8 mouse cellular contexts compared by ENCODE assay signal in genomic region chr6:72390795-72391521, GRCm38 (mm10). TPM values are rescaled to one million over a fixed set of nuclear protein-coding genes. Genes with fewer than 3 reads are reported as not detected.
DNase-seq lines count a peak whose midpoint lies in the region; ATAC-seq lines count a peak whose summit lies in the region.

No protein-coding gene starts in this region.

- peaks cover 71% of the 10 kb centered on the region for H3K4me1 ChIP-seq in erythroblast, embryonic 14.5 days (ENCODE audit: control insufficient read depth)
- H3K4me1 ChIP-seq in limb, embryonic 11.5 days (ENCODE audit: control insufficient read depth, insufficient read depth, low read length): peaks cover 17% of the 10 kb centered on the region
- H3K4me1 ChIP-seq in midbrain, embryonic 10.5 days: peaks cover 26% of the 10 kb centered on the region

- peak overlapping the region; percentile 73; the same call in 1 of the 2 replicates for H3K9ac ChIP-seq in limb, embryonic 11.5 days (ENCODE audit: low read length)

- peak; percentile 89 for DNase-seq in 416B (ENCODE audit: low read depth)
- peak; percentile 88 to 94 for DNase-seq in adrenal gland, adult (ENCODE audit: inconsistent age in 2 of 2, low spot score in 1 of 2)
- peak; percentile 72 for DNase-seq in heart, postnatal 4 days
- no peak for DNase-seq in limb, embryonic 11.5 days (ENCODE audit: low spot score)
- DNase-seq in midbrain, embryonic 10.5 days (ENCODE audit: low spot score): peak; percentile 52
- DNase-seq in testis, postnatal 10 days (ENCODE audit: low spot score): peak; percentile 59

- 15% methylated on average over 12 of the region's 12 CpGs for WGBS in limb, embryonic 11.5 days
- WGBS in midbrain, embryonic 10.5 days: 11% methylated on average over 12 of the region's 12 CpGs

- peaks cover 76% of the 10 kb centered on the region for H3K36me3 ChIP-seq in erythroblast, embryonic 14.5 days (ENCODE audit: control insufficient read depth)
- no peaks in the 10 kb centered on the region for H3K36me3 ChIP-seq in limb, embryonic 11.5 days (ENCODE audit: control insufficient read depth, insufficient read depth, low read length)
- no peaks in the 10 kb centered on the region for H3K36me3 ChIP-seq in midbrain, embryonic 10.5 days

- ATAC-seq in limb, embryonic 11.5 days (ENCODE audit: insufficient number of reproducible peaks, low FRiP score, low TSS enrichment, low read depth): peak; percentile 42
- no peak for ATAC-seq in frontal cortex, adult (ENCODE audit: low TSS enrichment)

- H3K4me2 ChIP-seq in limb, embryonic 11.5 days (ENCODE audit: low read depth, severe bottlenecking): peak overlapping the region; percentile 76; the same call in 1 of the 2 replicates

- H3K27me3 ChIP-seq in erythroblast, embryonic 14.5 days (ENCODE audit: control insufficient read depth): no peaks in the 10 kb centered on the region
- no peaks in the 10 kb centered on the region for H3K27me3 ChIP-seq in limb, embryonic 11.5 days (ENCODE audit: control insufficient read depth, insufficient read depth, low read length)
- H3K27me3 ChIP-seq in midbrain, embryonic 10.5 days (ENCODE audit: low read depth, poor library complexity, severe bottlenecking): peaks cover 30% of the 10 kb centered on the region

- no peaks in the 10 kb centered on the region for H3K9me3 ChIP-seq in erythroblast, embryonic 14.5 days (ENCODE audit: control insufficient read depth, low read length)
- no peaks in the 10 kb centered on the region for H3K9me3 ChIP-seq in limb, embryonic 11.5 days (ENCODE audit: control insufficient read depth, low read length)
- no peaks in the 10 kb centered on the region for H3K9me3 ChIP-seq in midbrain, embryonic 10.5 days (replicated peaks)

- H3K27ac ChIP-seq in limb, embryonic 11.5 days (replicated peaks; ENCODE audit: low read depth, low read length): peak overlapping the region; percentile 76; the same call in 1 of the 2 replicates
- peak overlapping the region; percentile 83 for H3K27ac ChIP-seq in midbrain, embryonic 10.5 days (replicated peaks)

- peak overlapping the region; percentile 82 for H3K4me3 ChIP-seq in erythroblast, embryonic 14.5 days (replicated peaks)
- peak overlapping the region; percentile 48 for H3K4me3 ChIP-seq in limb, embryonic 11.5 days (ENCODE audit: low read depth, low read length)
- H3K4me3 ChIP-seq in midbrain, embryonic 10.5 days: peak overlapping the region; percentile 56

RNA-seq across cellular contexts. Expression of gene Vamp8, which starts 0.5 kb away (rescaled TPM):
- polyA plus RNA-seq in erythroblast, embryonic 14.5 days (2012): 22.8 and 33.5 TPM in 2 replicates
- total RNA-seq in heart, postnatal 4 days (2021): 100 to 1,000 TPM; 105 to 121 TPM
- polyA plus RNA-seq in limb, embryonic 11.5 days (2014; fragmentation: Nextera tagmentation; extraction: Ambion mirVana): 81.4 and 87.4 TPM in 2 replicates
- 35.7 and 35.8 TPM in 2 replicates for polyA plus RNA-seq in midbrain, embryonic 10.5 days (2016; fragmentation: Nextera tagmentation; extraction: Ambion mirVana)

RNA-seq across cellular contexts. Expression of gene Vamp5, which starts 10.7 kb away (rescaled TPM):
- 6.0 and 6.1 TPM in 2 replicates for polyA plus RNA-seq in erythroblast, embryonic 14.5 days (2012)
- 10 to 100 TPM; 33.4 to 36.0 TPM for total RNA-seq in heart, postnatal 4 days (2021)
- polyA plus RNA-seq in limb, embryonic 11.5 days (2014; fragmentation: Nextera tagmentation; extraction: Ambion mirVana): 15.2 and 17.0 TPM in 2 replicates
- polyA plus RNA-seq in midbrain, embryonic 10.5 days (2016; fragmentation: Nextera tagmentation; extraction: Ambion mirVana): 12.0 and 12.9 TPM in 2 replicates

RNA-seq across cellular contexts. Expression of gene Ggcx, which starts 23.1 kb away (rescaled TPM):
- 0.08 and 0.09 TPM in 2 replicates for polyA plus RNA-seq in erythroblast, embryonic 14.5 days (2012)
- 10 to 100 TPM; 26.8 to 28.2 TPM for total RNA-seq in heart, postnatal 4 days (2021)
- polyA plus RNA-seq in limb, embryonic 11.5 days (2014; fragmentation: Nextera tagmentation; extraction: Ambion mirVana): 16.0 and 17.9 TPM in 2 replicates
- polyA plus RNA-seq in midbrain, embryonic 10.5 days (2016; fragmentation: Nextera tagmentation; extraction: Ambion mirVana): 15.3 and 21.5 TPM in 2 replicates

RNA-seq across cellular contexts. Expression of gene Rnf181, which starts 24.2 kb away (rescaled TPM):
- polyA plus RNA-seq in erythroblast, embryonic 14.5 days (2012): 14.4 and 15.6 TPM in 2 replicates
- 10 to 100 TPM; 41.1 to 42.4 TPM for total RNA-seq in heart, postnatal 4 days (2021)
- 92.1 and 96.0 TPM in 2 replicates for polyA plus RNA-seq in limb, embryonic 11.5 days (2014; fragmentation: Nextera tagmentation; extraction: Ambion mirVana)
- polyA plus RNA-seq in midbrain, embryonic 10.5 days (2016; fragmentation: Nextera tagmentation; extraction: Ambion mirVana): 106 and 111 TPM in 2 replicates

RNA-seq across cellular contexts. Expression of gene Tmem150a, which starts 35.7 kb away (rescaled TPM):
- 0.32 and 0.44 TPM in 2 replicates for polyA plus RNA-seq in erythroblast, embryonic 14.5 days (2012)
- total RNA-seq in heart, postnatal 4 days (2021): 10 to 100 TPM in 1 of 2 experiments, 1 to 10 TPM in 1; 9.8 to 12.3 TPM
- polyA plus RNA-seq in limb, embryonic 11.5 days (2014; fragmentation: Nextera tagmentation; extraction: Ambion mirVana): 10.7 and 10.8 TPM in 2 replicates
- polyA plus RNA-seq in midbrain, embryonic 10.5 days (2016; fragmentation: Nextera tagmentation; extraction: Ambion mirVana): 5.6 and 6.7 TPM in 2 replicates

Comparison
In these comparisons a context has a peak if more than half of its experiments do, and no peak if none do; other contexts are left out.
1. RNA of gene Ggcx, which starts 23.1 kb away (polyA plus RNA-seq): 16.0 to 17.9 TPM in limb, embryonic 11.5 days and 15.3 to 21.5 TPM in midbrain, embryonic 10.5 days; 0.08 to 0.09 TPM in erythroblast, embryonic 14.5 days; every median in the first group is over 10 times any median in the second.
2. Peak in every context shown above with its lines, with median percentiles within 50 percentile points of each other: H3K4me3 ChIP-seq.